Mouse (Mus musculus) induced T-regulatory cell, adult 2 months (primary cell): ENCODE results near the gene Cfap77.

ENCODE experiments used
- DNase-seq: peaks from one replicate; pipeline ENCODE4 v3.0.0-alpha.2; 2012; ENCODE audit warnings: low read depth

The Cfap77 gene

GRCm38 (mm10) chr2:28995436-28995835 lies 59.4 kb downstream of the Cfap77 start:
- DNase-seq = no peak

GRCm38 (mm10) chr2:28994014-28994413 lies 60.9 kb downstream of the Cfap77 start:
- no peak for DNase-seq

GRCm38 (mm10) chr2:28988781-28989180 lies 66.1 kb downstream of the Cfap77 start:
- DNase-seq = peak; percentile 23

- DNase-seq = no peak
Measured at GRCm38 (mm10) chr2:28980080-28980910, 74.6 kb downstream of the Cfap77 start.

- no peak for DNase-seq
Measured at GRCm38 (mm10) chr2:28978461-28978860, 76.4 kb downstream of the Cfap77 start.

GRCm38 (mm10) chr2:28976635-28977034 lies 78.2 kb downstream of the Cfap77 start:
- DNase-seq = peak; percentile 68

GRCm38 (mm10) chr2:28975604-28976003 lies 79.3 kb downstream of the Cfap77 start:
- no peak for DNase-seq

- no peak for DNase-seq
Measured at GRCm38 (mm10) chr2:28974520-28974919, 80.3 kb downstream of the Cfap77 start.

GRCm38 (mm10) chr2:28973832-28974450 lies 80.9 kb downstream of the Cfap77 start:
- no peak for DNase-seq

GRCm38 (mm10) chr2:28970424-28970823 lies 84.4 kb downstream of the Cfap77 start:
- DNase-seq = no peak

GRCm38 (mm10) chr2:28968278-28968677 lies 86.6 kb downstream of the Cfap77 start:
- no peak for DNase-seq

- no peak for DNase-seq
Measured at GRCm38 (mm10) chr2:28966151-28966795, 88.6 kb downstream of the Cfap77 start.

GRCm38 (mm10) chr2:28963565-28963964 lies 91.3 kb downstream of the Cfap77 start:
- no peak for DNase-seq

- no peak for DNase-seq
Measured at GRCm38 (mm10) chr2:28961636-28962035, 93.2 kb downstream of the Cfap77 start.

- no peak for DNase-seq
Measured at GRCm38 (mm10) chr2:28961024-28961585, 93.8 kb downstream of the Cfap77 start.

GRCm38 (mm10) chr2:28956874-28957273 lies 98.0 kb downstream of the Cfap77 start:
- no peak for DNase-seq

- no peak for DNase-seq
Measured at GRCm38 (mm10) chr2:28954595-28954994, 100.3 kb downstream of the Cfap77 start.

- DNase-seq = no peak
Measured at GRCm38 (mm10) chr2:28952981-28953380, 101.9 kb downstream of the Cfap77 start.

GRCm38 (mm10) chr2:28946312-28946711 lies 108.6 kb downstream of the Cfap77 start:
- no peak for DNase-seq

GRCm38 (mm10) chr2:28945388-28945787 lies 109.5 kb downstream of the Cfap77 start:
- no peak for DNase-seq

GRCm38 (mm10) chr2:28943666-28944516 lies 111.0 kb downstream of the Cfap77 start:
- DNase-seq = no peak

- DNase-seq = no peak
Measured at GRCm38 (mm10) chr2:28938997-28939396, 115.9 kb downstream of the Cfap77 start.
